Mouse (Mus musculus): Measurements from ENCODE around the gene Srpx2. TPM values are rescaled to one million over a fixed set of nuclear protein-coding genes. Genes with fewer than 3 reads are reported as not detected.
A peak's percentile ranks its signal among the peaks of the same experiment; 100 is the strongest.

Gene Srpx2
- polyA plus RNA-seq (2014; fragmentation: Nextera tagmentation; extraction: Ambion mirVana) = 6.3 and 7.6 TPM in 2 replicates

DNA sequence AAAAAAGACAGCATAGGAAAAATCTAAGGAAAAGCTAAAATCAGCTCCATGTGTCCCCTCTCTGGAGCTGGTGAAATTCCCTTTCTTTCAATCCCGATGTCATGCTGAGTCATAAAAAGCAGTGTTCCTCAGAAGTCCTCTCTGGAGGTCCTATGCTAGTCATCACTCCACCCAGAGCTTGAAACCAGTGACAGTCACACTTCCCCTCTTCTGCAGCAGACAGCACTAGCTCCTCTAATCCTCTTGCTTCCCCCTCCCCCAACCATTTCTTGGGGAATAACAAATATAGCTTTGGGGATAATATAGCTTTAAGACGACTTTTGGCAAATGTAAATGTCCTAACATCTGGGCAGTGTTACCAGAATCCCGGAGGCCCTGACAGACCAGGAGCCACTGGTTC, at the start of gene Srpx2:
Srpx2 (plus strand) TSS at position 166 of the 400 bp plus-strand sequence.
- Histone ChIP-seq H3K4me3 (ENCODE audit: control insufficient read depth in 1 of 2, insufficient read depth in 1 of 2, low read depth in 1 of 2, low read length in 2 of 2) (peak within 1 kb of the TSS in 1 of 2 experiments; percentile 13; a peak in 1 of 4 replicates), H3K9me3 (ENCODE audit: control insufficient read depth, low read length) (no peaks in the 10 kb centered on the region), H3K4me2 (ENCODE audit: low read length) (peak within 1 kb of the TSS; percentile 14), H3K27ac (replicated peaks in 1 of 2; ENCODE audit: control insufficient read depth in 1 of 2, insufficient read depth in 1 of 2, low read depth in 2 of 2, low read length in 2 of 2) (no peak within 1 kb of the TSS), H3K4me1 (ENCODE audit: control insufficient read depth in 2 of 2, insufficient read depth in 2 of 2, low read length in 2 of 2) (peaks cover 6 to 7% of the 10 kb centered on the region in 2 experiments; a peak in 3 of 4 replicates), H3K9ac (ENCODE audit: low read length) (no peak within 1 kb of the TSS), H3K36me3 (ENCODE audit: control insufficient read depth, insufficient read depth, low read length) (no peaks in the 10 kb centered on the region), H3K27me3 (ENCODE audit: control insufficient read depth, insufficient read depth, low read length) (no peaks in the 10 kb centered on the region)
- no peak for ATAC-seq (ENCODE audit: insufficient number of reproducible peaks, insufficient read depth, low FRiP score, low read depth)
- WGBS = 27% methylated on average over 3 of the region's 3 CpGs

DNA sequence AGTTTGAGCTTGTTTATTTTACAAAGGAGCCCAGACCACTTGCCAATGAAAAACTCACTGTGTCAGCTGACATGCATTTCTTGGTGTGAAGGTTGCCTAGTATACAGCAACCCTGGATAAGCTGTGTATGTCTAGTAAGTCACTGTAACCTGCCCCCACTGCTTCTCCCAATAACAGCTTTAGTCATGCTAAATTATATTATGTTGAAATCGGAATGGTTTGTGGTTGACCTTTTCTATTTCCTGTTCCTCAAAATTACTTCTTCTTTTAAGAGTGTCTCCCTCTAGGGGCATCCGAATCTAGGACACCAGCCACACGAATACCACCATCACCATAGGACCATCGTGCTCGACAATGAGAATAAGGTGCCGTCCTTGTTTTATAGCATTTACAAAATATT, 38.5 kb upstream of the Srpx2 start:
- WGBS = 90% methylated on average over 6 of the region's 6 CpGs
- no peak overlapping the region for H3K4me3 ChIP-seq (ENCODE audit: control insufficient read depth in 1 of 2, insufficient read depth in 1 of 2, low read depth in 1 of 2, low read length in 2 of 2)
- no peaks in the 10 kb centered on the region for H3K9me3 ChIP-seq (ENCODE audit: control insufficient read depth, low read length)
- no peaks in the 10 kb centered on the region for H3K36me3 ChIP-seq (ENCODE audit: control insufficient read depth, insufficient read depth, low read length)
- no peak overlapping the region for H3K27ac ChIP-seq (replicated peaks in 1 of 2; ENCODE audit: control insufficient read depth in 1 of 2, insufficient read depth in 1 of 2, low read depth in 2 of 2, low read length in 2 of 2)
- H3K9ac ChIP-seq (ENCODE audit: low read length) = no peak overlapping the region
- no peaks in the 10 kb centered on the region for H3K4me1 ChIP-seq (ENCODE audit: control insufficient read depth in 2 of 2, insufficient read depth in 2 of 2, low read length in 2 of 2)
- no peaks in the 10 kb centered on the region for H3K27me3 ChIP-seq (ENCODE audit: control insufficient read depth, insufficient read depth, low read length)
- no peak for ATAC-seq (ENCODE audit: insufficient number of reproducible peaks, insufficient read depth, low FRiP score, low read depth)
- no peak overlapping the region for H3K4me2 ChIP-seq (ENCODE audit: low read length)

DNA sequence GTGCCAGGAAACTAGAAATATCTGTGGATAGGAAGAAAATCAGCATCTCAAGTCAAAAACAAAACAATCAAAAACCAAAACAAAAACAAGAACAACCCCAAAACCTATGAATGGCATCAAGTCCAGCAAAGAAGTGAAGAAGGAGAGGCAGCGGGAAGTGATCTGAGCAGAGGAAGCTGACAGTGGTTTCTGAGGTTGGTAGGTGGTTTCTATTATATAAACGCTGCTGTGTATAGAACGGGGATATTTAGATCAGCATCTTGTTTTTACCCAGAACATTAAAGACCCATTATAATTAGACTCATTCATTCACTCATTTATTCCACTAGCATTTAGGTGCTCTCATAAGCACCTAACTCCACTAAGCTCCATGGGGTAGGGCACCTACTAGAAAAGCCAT, 20.9 kb upstream of the Srpx2 start:
- Histone ChIP-seq H3K9ac (ENCODE audit: low read length) (no peak overlapping the region), H3K36me3 (ENCODE audit: control insufficient read depth, insufficient read depth, low read length) (peaks cover 18% of the 10 kb centered on the region), H3K27me3 (ENCODE audit: control insufficient read depth, insufficient read depth, low read length) (no peaks in the 10 kb centered on the region), H3K4me1 (ENCODE audit: control insufficient read depth in 2 of 2, insufficient read depth in 2 of 2, low read length in 2 of 2) (no peaks in the 10 kb centered on the region), H3K9me3 (ENCODE audit: control insufficient read depth, low read length) (no peaks in the 10 kb centered on the region), H3K27ac (replicated peaks in 1 of 2; ENCODE audit: control insufficient read depth in 1 of 2, insufficient read depth in 1 of 2, low read depth in 2 of 2, low read length in 2 of 2) (no peak overlapping the region), H3K4me2 (ENCODE audit: low read length) (no peak overlapping the region), H3K4me3 (ENCODE audit: control insufficient read depth in 1 of 2, insufficient read depth in 1 of 2, low read depth in 1 of 2, low read length in 2 of 2) (no peak overlapping the region)
- WGBS = 90% methylated on average over 3 of the region's 3 CpGs
- no peak for ATAC-seq (ENCODE audit: insufficient number of reproducible peaks, insufficient read depth, low FRiP score, low read depth)

DNA sequence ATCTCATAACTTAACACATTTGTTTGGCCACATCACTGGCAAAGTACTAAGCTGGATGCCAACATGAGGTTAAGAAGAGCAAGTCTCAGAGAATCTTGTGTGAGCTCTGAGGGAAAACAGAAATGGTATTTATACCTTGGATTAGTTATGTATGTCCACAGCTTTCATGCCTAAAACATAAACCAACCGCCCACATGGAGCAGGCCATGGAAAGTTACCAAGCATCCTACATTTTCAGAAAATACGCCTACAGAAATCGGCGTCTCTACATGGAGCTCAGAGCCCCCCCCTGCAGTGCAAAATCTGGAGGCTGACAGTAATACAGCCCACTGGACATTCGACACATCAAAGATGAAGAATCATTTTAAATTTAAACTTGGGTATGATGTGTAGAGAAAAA, 20.1 kb upstream of the Srpx2 start:
- Histone ChIP-seq H3K9me3 (ENCODE audit: control insufficient read depth, low read length) (no peaks in the 10 kb centered on the region), H3K27ac (replicated peaks in 1 of 2; ENCODE audit: control insufficient read depth in 1 of 2, insufficient read depth in 1 of 2, low read depth in 2 of 2, low read length in 2 of 2) (no peak overlapping the region), H3K4me1 (ENCODE audit: control insufficient read depth in 2 of 2, insufficient read depth in 2 of 2, low read length in 2 of 2) (no peaks in the 10 kb centered on the region), H3K4me3 (ENCODE audit: control insufficient read depth in 1 of 2, insufficient read depth in 1 of 2, low read depth in 1 of 2, low read length in 2 of 2) (no peak overlapping the region), H3K4me2 (ENCODE audit: low read length) (no peak overlapping the region), H3K36me3 (ENCODE audit: control insufficient read depth, insufficient read depth, low read length) (peaks cover 19% of the 10 kb centered on the region), H3K9ac (ENCODE audit: low read length) (no peak overlapping the region), H3K27me3 (ENCODE audit: control insufficient read depth, insufficient read depth, low read length) (no peaks in the 10 kb centered on the region)
- 78% methylated on average over 5 of the region's 5 CpGs for WGBS
- no peak for ATAC-seq (ENCODE audit: insufficient number of reproducible peaks, insufficient read depth, low FRiP score, low read depth)

DNA sequence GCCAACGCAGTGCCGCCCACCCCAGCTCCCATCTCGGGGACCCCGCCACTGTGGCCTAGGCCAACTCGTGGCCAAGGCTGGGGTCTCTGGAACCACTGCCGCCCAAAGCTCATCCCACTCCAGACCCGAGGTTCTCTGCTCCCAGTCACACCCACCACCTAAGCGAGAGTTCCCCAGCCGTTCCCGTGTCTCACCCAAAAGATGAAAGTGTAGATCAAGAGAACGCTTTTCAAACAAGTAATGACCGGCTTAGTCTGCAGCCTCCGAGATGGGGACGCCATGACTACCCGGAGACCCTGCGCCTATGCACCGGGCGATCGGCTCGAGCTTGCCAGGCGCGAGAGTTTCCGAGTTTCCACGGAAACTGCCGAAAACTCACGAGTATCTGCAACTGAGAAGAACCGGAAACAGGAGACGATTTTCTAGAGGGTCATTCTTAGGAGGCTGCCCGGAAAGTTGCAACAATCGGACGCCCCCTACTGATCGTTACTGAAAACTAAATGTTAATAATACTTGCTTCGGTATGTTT, 10.1 kb upstream of the Srpx2 start, which contains the start of gene Tspan6:
Tspan6 (minus strand) TSS at position 416 of the 529 bp plus-strand sequence.
- no peaks in the 10 kb centered on the region for H3K27me3 ChIP-seq (ENCODE audit: control insufficient read depth, insufficient read depth, low read length)
- H3K9me3 ChIP-seq (ENCODE audit: control insufficient read depth, low read length) = no peaks in the 10 kb centered on the region
- WGBS = 29% methylated on average over 33 of the region's 33 CpGs
- peak within 1 kb of the TSS; percentile 77 for H3K9ac ChIP-seq (ENCODE audit: low read length)
- H3K36me3 ChIP-seq (ENCODE audit: control insufficient read depth, insufficient read depth, low read length) = peaks cover 16% of the 10 kb centered on the region
- ATAC-seq (ENCODE audit: insufficient number of reproducible peaks, insufficient read depth, low FRiP score, low read depth) = peak; percentile 66
- H3K27ac ChIP-seq (replicated peaks in 1 of 2; ENCODE audit: control insufficient read depth in 1 of 2, insufficient read depth in 1 of 2, low read depth in 2 of 2, low read length in 2 of 2) = peak within 1 kb of the TSS; percentile 2 to 58; a peak in 3 of 4 replicates
- no peaks in the 10 kb centered on the region for H3K4me1 ChIP-seq (ENCODE audit: control insufficient read depth in 2 of 2, insufficient read depth in 2 of 2, low read length in 2 of 2)
- peak within 1 kb of the TSS; percentile 59 to 81 for H3K4me3 ChIP-seq (ENCODE audit: control insufficient read depth in 1 of 2, insufficient read depth in 1 of 2, low read depth in 1 of 2, low read length in 2 of 2)
- peak within 1 kb of the TSS; percentile 65 for H3K4me2 ChIP-seq (ENCODE audit: low read length)

DNA sequence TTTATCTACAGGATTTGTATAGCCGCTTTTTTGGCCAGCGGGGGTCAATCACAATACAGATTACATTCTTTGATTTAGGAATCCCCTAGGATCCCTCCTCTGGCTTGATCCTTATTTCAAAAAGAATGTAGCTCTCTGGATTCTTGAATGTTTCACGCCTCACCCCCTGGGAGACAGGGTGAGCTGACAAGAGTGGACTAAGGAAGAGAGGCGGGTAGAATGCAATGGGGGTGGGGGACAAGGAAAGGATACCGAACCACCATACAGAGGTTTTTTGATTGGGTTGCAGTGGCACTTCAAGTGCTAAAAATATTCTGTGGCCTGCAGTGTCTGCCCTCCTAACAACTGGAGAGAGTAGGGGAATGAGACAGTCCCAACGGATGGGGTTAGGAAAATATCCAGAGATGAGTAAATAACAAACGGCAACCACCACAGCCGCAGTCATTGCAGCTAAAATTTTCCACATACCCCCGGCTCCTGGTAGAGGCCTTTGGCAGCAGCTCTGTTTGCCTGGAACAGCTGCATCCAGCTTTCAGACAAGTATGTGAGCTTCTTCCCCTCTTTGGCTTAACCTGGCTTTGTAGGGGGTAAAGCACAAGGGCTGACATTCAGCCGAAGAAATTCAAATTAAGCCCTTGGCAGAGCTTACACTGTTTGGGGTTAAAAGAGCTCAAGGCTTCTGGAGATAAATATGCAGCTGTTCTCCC, 3.3 kb downstream of the Srpx2 start:
- peaks cover 12 to 18% of the 10 kb centered on the region in 2 experiments for H3K4me1 ChIP-seq (ENCODE audit: control insufficient read depth in 2 of 2, insufficient read depth in 2 of 2, low read length in 2 of 2)
- H3K36me3 ChIP-seq (ENCODE audit: control insufficient read depth, insufficient read depth, low read length) = no peaks in the 10 kb centered on the region
- H3K27me3 ChIP-seq (ENCODE audit: control insufficient read depth, insufficient read depth, low read length) = no peaks in the 10 kb centered on the region
- WGBS = 27% methylated on average over 10 of the region's 10 CpGs
- no peaks in the 10 kb centered on the region for H3K9me3 ChIP-seq (ENCODE audit: control insufficient read depth, low read length)
- ATAC-seq (ENCODE audit: insufficient number of reproducible peaks, insufficient read depth, low FRiP score, low read depth) = no peak
- H3K4me3 ChIP-seq (ENCODE audit: control insufficient read depth in 1 of 2, insufficient read depth in 1 of 2, low read depth in 1 of 2, low read length in 2 of 2) = no peak overlapping the region
- peak overlapping the region; percentile 25 for H3K4me2 ChIP-seq (ENCODE audit: low read length)
- no peak overlapping the region for H3K9ac ChIP-seq (ENCODE audit: low read length)
- peak overlapping the region; percentile 41 to 50; a peak in 3 of 4 replicates for H3K27ac ChIP-seq (replicated peaks in 1 of 2; ENCODE audit: control insufficient read depth in 1 of 2, insufficient read depth in 1 of 2, low read depth in 2 of 2, low read length in 2 of 2)

DNA sequence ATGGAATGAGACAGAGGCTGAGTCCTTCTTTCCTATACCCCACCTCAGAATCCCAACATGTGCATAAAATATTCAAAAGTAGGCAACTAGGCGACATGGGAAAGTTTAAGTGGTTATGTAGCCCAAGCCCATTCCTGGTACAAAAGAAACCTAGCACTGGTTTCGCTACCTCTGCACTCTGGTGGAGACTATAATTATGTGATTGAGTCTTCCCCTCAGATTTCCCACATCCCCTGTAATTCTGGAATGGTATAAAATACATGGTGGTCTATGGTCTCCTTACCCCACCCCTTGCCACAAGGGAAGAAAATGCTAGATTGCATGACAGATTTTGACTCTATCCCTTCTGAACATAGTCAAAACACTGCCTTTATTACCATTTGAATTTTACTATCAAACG, 4.8 kb downstream of the Srpx2 start:
- Histone ChIP-seq H3K36me3 (ENCODE audit: control insufficient read depth, insufficient read depth, low read length) (no peaks in the 10 kb centered on the region), H3K4me2 (ENCODE audit: low read length) (no peak overlapping the region), H3K4me1 (ENCODE audit: control insufficient read depth in 2 of 2, insufficient read depth in 2 of 2, low read length in 2 of 2) (peaks cover 12 to 18% of the 10 kb centered on the region in 2 experiments), H3K9ac (ENCODE audit: low read length) (no peak overlapping the region), H3K9me3 (ENCODE audit: control insufficient read depth, low read length) (no peaks in the 10 kb centered on the region), H3K27me3 (ENCODE audit: control insufficient read depth, insufficient read depth, low read length) (no peaks in the 10 kb centered on the region), H3K4me3 (ENCODE audit: control insufficient read depth in 1 of 2, insufficient read depth in 1 of 2, low read depth in 1 of 2, low read length in 2 of 2) (no peak overlapping the region), H3K27ac (replicated peaks in 1 of 2; ENCODE audit: control insufficient read depth in 1 of 2, insufficient read depth in 1 of 2, low read depth in 2 of 2, low read length in 2 of 2) (no peak overlapping the region)
- no peak for ATAC-seq (ENCODE audit: insufficient number of reproducible peaks, insufficient read depth, low FRiP score, low read depth)
- 81% methylated on average over 3 of the region's 3 CpGs for WGBS

Data from heart, embryonic 14.5 days (tissue).